Mouse (Mus musculus): ENCODE data around the gene Ryr1. TPM values are rescaled to one million over a fixed set of nuclear protein-coding genes. Genes with fewer than 3 reads are reported as not detected.

Gene Ryr1
- polyA plus RNA-seq, 1 experiment from 2014 or later = 8.5 TPM

MicroRNAs within 50 kb of the gene (microRNA counts, 519-probe panel; counts per million panel counts)
- 110 counts per million, percentile 56 among the panel's probes with 10 or more counts for microRNA mmu-miR-1963

Small RNAs within 50 kb of the gene (microRNA-seq; reads per million reads assigned to microRNA genes)
- gene Gm44408 = not detected
- gene Mir1963 = not detected

Other genes with a start within 250 kb of the Ryr1 start
- gene Capn12, start 243.8 kb downstream of the Ryr1 start, polyA plus RNA-seq (2015; fragmentation: Nextera tagmentation; extraction: Ambion mirVana) = 0.62 and 0.70 TPM in 2 replicates
- 120 and 132 TPM in 2 replicates for gene Actn4, start 162.8 kb downstream of the Ryr1 start, polyA plus RNA-seq (2015; fragmentation: Nextera tagmentation; extraction: Ambion mirVana)
- gene Eif3k, start 143.3 kb downstream of the Ryr1 start, polyA plus RNA-seq (2015; fragmentation: Nextera tagmentation; extraction: Ambion mirVana) = 318 and 323 TPM in 2 replicates
- 4.5 and 5.0 TPM in 2 replicates for gene Map4k1, start 143.1 kb downstream of the Ryr1 start, polyA plus RNA-seq (2015; fragmentation: Nextera tagmentation; extraction: Ambion mirVana)
- 0.40 and 0.50 TPM in 2 replicates for gene Rasgrp4, start 9.7 kb upstream of the Ryr1 start, polyA plus RNA-seq (2015; fragmentation: Nextera tagmentation; extraction: Ambion mirVana)
- 17.5 and 18.4 TPM in 2 replicates for gene Fam98c, start 31.1 kb upstream of the Ryr1 start, polyA plus RNA-seq (2015; fragmentation: Nextera tagmentation; extraction: Ambion mirVana)
- 0.54 and 0.93 TPM in 2 replicates for gene Ggn, start 45.0 kb upstream of the Ryr1 start, polyA plus RNA-seq (2015; fragmentation: Nextera tagmentation; extraction: Ambion mirVana)
- 9.4 and 9.9 TPM in 2 replicates for gene Spred3, start 45.2 kb upstream of the Ryr1 start, polyA plus RNA-seq (2015; fragmentation: Nextera tagmentation; extraction: Ambion mirVana)
- 314 and 315 TPM in 2 replicates for gene Psmd8, start 55.5 kb upstream of the Ryr1 start, polyA plus RNA-seq (2015; fragmentation: Nextera tagmentation; extraction: Ambion mirVana)
- gene Catsperg1, start 88.9 kb upstream of the Ryr1 start, polyA plus RNA-seq (2015; fragmentation: Nextera tagmentation; extraction: Ambion mirVana) = 2.0 and 3.3 TPM in 2 replicates
- 0.17 and 0.30 TPM in 2 replicates for gene Kcnk6, start 107.3 kb upstream of the Ryr1 start, polyA plus RNA-seq (2015; fragmentation: Nextera tagmentation; extraction: Ambion mirVana)
- 77.0 and 80.8 TPM in 2 replicates for gene Yif1b, start 113.2 kb upstream of the Ryr1 start, polyA plus RNA-seq (2015; fragmentation: Nextera tagmentation; extraction: Ambion mirVana)
- 0.92 and 2.0 TPM in 2 replicates for gene 2200002D01Rik, start 123.3 kb upstream of the Ryr1 start, polyA plus RNA-seq (2015; fragmentation: Nextera tagmentation; extraction: Ambion mirVana)
- gene Spint2, start 156.7 kb upstream of the Ryr1 start, polyA plus RNA-seq (2015; fragmentation: Nextera tagmentation; extraction: Ambion mirVana) = 26.1 and 28.7 TPM in 2 replicates
- 7.9 and 8.1 TPM in 2 replicates for gene Ppp1r14a, start 164.1 kb upstream of the Ryr1 start, polyA plus RNA-seq (2015; fragmentation: Nextera tagmentation; extraction: Ambion mirVana)
- 201 and 213 TPM in 2 replicates for gene Dpf1, start 178.8 kb upstream of the Ryr1 start, polyA plus RNA-seq (2015; fragmentation: Nextera tagmentation; extraction: Ambion mirVana)

Data from midbrain, embryonic 13.5 days (tissue).